ENCODE assay signal across 19 mouse cellular contexts in the genomic region with DNA sequence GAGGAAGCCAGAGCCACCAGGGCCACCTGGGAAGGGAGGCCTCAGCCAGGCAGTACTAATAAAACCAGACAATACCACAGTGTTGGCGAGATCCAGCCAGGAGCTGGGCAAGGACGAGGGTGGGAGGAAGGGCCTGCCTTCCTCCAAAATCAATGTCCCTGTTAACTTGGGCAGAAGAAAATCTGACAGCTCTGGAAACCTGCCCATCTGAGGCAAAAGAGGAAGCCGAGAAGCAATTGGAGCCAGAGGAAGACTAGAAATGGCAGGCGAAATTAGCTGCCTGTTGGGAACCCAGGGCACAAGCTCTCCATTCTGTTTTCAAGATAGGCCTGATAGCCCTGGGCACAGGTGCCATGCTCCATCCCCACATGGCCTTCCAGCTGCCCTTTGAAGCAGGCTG.
DNase-seq lines count a peak whose midpoint lies in the region; ATAC-seq lines count a peak whose summit lies in the region.
"Had no signal": no experiment of that assay in that cellular context is flagged by ENCODE, and none has a peak within 500 bp of the region (broad histone marks: within the 10 kb centered on the region; RNA-seq: fewer than 3 reads in every experiment).

No protein-coding gene starts in this region.

- H3K4me1 ChIP-seq in forebrain, embryonic 15.5 days = peaks cover 10% of the 10 kb centered on the region; the same call in 1 of the 2 replicates
- no peaks in the 10 kb centered on the region for H3K4me1 ChIP-seq in forebrain, embryonic 11.5 days (replicated peaks; ENCODE audit: control insufficient read depth, insufficient read depth, low read length)
- H3K4me1 ChIP-seq in limb, embryonic 10.5 days = peaks cover 17% of the 10 kb centered on the region
- H3K4me1 ChIP-seq: embryonic facial prominence, embryonic 12.5 days; intestine, embryonic 15.5 days had no signal

- 45% methylated on average over 4 of the region's 4 CpGs for WGBS in forebrain, embryonic 15.5 days
- WGBS in forebrain, embryonic 11.5 days = 86% methylated on average over 4 of the region's 4 CpGs
- WGBS in limb, embryonic 10.5 days = 93% methylated on average over 4 of the region's 4 CpGs

- DNase-seq in forebrain, embryonic 11.5 days (ENCODE audit: low spot score) = no peak
- peak; percentile 8 for DNase-seq in layer of hippocampus, adult 11-12 months (ENCODE audit: low spot score)
- DNase-seq in layer of hippocampus, postnatal 25 days (ENCODE audit: extremely low spot score in 1 of 2, low spot score in 1 of 2) = no peak
- DNase-seq in cerebellum, postnatal 14 days = peak; percentile 96
- DNase-seq in gastrocnemius, postnatal 10 days = no peak
- no peak for DNase-seq in limb, embryonic 10.5 days (ENCODE audit: low spot score)
- DNase-seq: heart, postnatal 10 days; lung, postnatal 10 days; thymus, postnatal 25 days had no signal

- H3K9ac ChIP-seq in forebrain, embryonic 15.5 days (replicated peaks) = no peak overlapping the region
- no peak overlapping the region for H3K9ac ChIP-seq in forebrain, embryonic 11.5 days (ENCODE audit: low read length)
- H3K9ac ChIP-seq: embryonic facial prominence, embryonic 12.5 days; intestine, embryonic 15.5 days; limb, embryonic 12.5 days; liver, embryonic 14.5 days had no signal

- H3K27ac ChIP-seq in forebrain, embryonic 15.5 days (replicated peaks) = no peak overlapping the region
- H3K27ac ChIP-seq in forebrain, embryonic 11.5 days (ENCODE audit: low read depth, low read length) = no peak overlapping the region
- H3K27ac ChIP-seq in limb, embryonic 10.5 days = no peak overlapping the region
- H3K27ac ChIP-seq: embryonic facial prominence, embryonic 12.5 days; intestine, embryonic 15.5 days; limb, embryonic 12.5 days; liver, embryonic 14.5 days; stomach, postnatal 0 days had no signal

- H3K36me3 ChIP-seq in forebrain, embryonic 15.5 days = no peaks in the 10 kb centered on the region
- H3K36me3 ChIP-seq in forebrain, embryonic 11.5 days (ENCODE audit: control insufficient read depth, insufficient read depth, low read length) = no peaks in the 10 kb centered on the region
- H3K36me3 ChIP-seq in limb, embryonic 10.5 days = no peaks in the 10 kb centered on the region
- H3K36me3 ChIP-seq: embryonic facial prominence, embryonic 12.5 days; intestine, embryonic 15.5 days; limb, embryonic 12.5 days had no signal

- ATAC-seq in forebrain, embryonic 15.5 days (replicated peaks) = peak; percentile 66; the same call in 1 of the 2 replicates
- ATAC-seq in forebrain, embryonic 11.5 days (replicated peaks; ENCODE audit: low FRiP score) = no peak
- peak; percentile 96 for ATAC-seq in cerebellum, adult (ENCODE audit: insufficient number of reproducible peaks, low FRiP score, low TSS enrichment)
- ATAC-seq: intestine, embryonic 15.5 days; Patski had no signal

- H3K4me2 ChIP-seq in forebrain, embryonic 15.5 days (replicated peaks) = no peak overlapping the region
- no peak overlapping the region for H3K4me2 ChIP-seq in forebrain, embryonic 11.5 days (ENCODE audit: low read depth, low read length, severe bottlenecking)
- H3K4me2 ChIP-seq: embryonic facial prominence, embryonic 12.5 days; intestine, embryonic 15.5 days; limb, embryonic 12.5 days had no signal

- no peak overlapping the region for H3K4me3 ChIP-seq in forebrain, embryonic 15.5 days
- H3K4me3 ChIP-seq in forebrain, embryonic 11.5 days (ENCODE audit: low read depth, low read length) = no peak overlapping the region
- no peak overlapping the region for H3K4me3 ChIP-seq in limb, embryonic 10.5 days
- H3K4me3 ChIP-seq: embryonic facial prominence, embryonic 12.5 days; intestine, embryonic 15.5 days; limb, embryonic 12.5 days; myocyte had no signal

- H3K27me3 ChIP-seq in forebrain, embryonic 15.5 days = no peaks in the 10 kb centered on the region
- no peaks in the 10 kb centered on the region for H3K27me3 ChIP-seq in forebrain, embryonic 11.5 days (ENCODE audit: control insufficient read depth, insufficient read depth, low read length)
- H3K27me3 ChIP-seq in limb, embryonic 10.5 days (ENCODE audit: low read depth, poor library complexity, severe bottlenecking) = no peaks in the 10 kb centered on the region
- H3K27me3 ChIP-seq: CH12.LX; embryonic facial prominence, embryonic 12.5 days; intestine, embryonic 15.5 days; limb, embryonic 12.5 days; Patski had no signal

- H3K9me3 ChIP-seq in forebrain, embryonic 15.5 days = no peaks in the 10 kb centered on the region
- no peaks in the 10 kb centered on the region for H3K9me3 ChIP-seq in forebrain, embryonic 11.5 days (ENCODE audit: control insufficient read depth, low read length)
- H3K9me3 ChIP-seq in limb, embryonic 10.5 days (replicated peaks) = no peaks in the 10 kb centered on the region
- H3K9me3 ChIP-seq: embryonic facial prominence, embryonic 12.5 days; intestine, embryonic 15.5 days; limb, embryonic 12.5 days had no signal

Comparison
In these comparisons a context has a peak if more than half of its experiments do, and no peak if none do; other contexts are left out.
1. DNase-seq: peak in layer of hippocampus, adult 11-12 months (single experiment) and cerebellum, postnatal 14 days (2 of 2); none in forebrain, embryonic 11.5 days (single experiment), layer of hippocampus, postnatal 25 days (0 of 2), gastrocnemius, postnatal 10 days (single experiment) and limb, embryonic 10.5 days (single experiment).